Mouse (Mus musculus) adrenal gland, adult (tissue): ENCODE data around the gene Asap2.

Experiments used
- DNase-seq, 2 experiments: peaks; one replicate each; pipeline ENCODE4 v3.0.0; 2022 to 2023; ENCODE audit warnings: low spot score in 1 of 2; ENCODE audit not compliant: inconsistent age in 2 of 2

Gene Asap2

DNA sequence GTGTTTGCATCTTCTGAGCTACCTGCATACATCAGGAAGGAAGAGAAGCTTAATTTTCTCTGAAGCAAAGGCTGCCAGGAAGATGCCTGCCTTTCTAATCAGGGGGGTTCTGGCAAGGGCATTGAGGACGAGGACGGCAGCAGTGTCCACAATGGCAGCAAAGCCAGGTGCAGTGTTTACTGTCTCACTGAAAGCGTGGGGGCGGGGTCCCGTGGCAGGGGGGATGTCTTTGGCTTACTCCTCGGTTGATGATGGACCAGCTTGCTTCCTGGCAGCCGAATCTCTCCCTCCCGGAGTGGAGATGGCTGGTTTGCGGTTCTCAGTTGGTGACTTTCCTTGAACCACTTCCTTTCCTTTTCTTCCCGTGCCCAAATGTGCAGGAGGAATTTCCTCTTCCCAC is 142.3 kb downstream of the Asap2 start:
- peak in 1 of 2 experiments; percentile 36 for DNase-seq

DNA sequence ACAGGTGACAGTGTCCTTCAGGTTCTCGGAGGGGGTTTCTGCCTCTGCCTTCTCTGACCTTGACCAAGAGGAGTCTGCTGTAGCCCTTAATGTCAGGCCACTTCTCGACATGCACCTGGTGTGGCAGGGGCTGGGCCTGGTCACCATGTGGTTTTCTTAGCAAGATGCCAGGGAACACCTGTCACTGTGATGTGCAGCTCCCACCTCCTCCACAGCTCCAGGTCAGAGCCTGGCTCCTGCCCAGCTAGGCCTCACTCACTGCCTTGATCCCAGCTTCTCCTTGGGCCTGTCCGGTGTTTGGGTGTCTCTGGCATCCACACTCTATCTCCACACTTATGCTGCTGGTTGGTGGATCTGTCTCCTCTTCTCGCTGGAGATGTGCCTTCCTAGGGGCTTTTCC is 142.8 kb downstream of the Asap2 start:
- DNase-seq, result no peak

DNA sequence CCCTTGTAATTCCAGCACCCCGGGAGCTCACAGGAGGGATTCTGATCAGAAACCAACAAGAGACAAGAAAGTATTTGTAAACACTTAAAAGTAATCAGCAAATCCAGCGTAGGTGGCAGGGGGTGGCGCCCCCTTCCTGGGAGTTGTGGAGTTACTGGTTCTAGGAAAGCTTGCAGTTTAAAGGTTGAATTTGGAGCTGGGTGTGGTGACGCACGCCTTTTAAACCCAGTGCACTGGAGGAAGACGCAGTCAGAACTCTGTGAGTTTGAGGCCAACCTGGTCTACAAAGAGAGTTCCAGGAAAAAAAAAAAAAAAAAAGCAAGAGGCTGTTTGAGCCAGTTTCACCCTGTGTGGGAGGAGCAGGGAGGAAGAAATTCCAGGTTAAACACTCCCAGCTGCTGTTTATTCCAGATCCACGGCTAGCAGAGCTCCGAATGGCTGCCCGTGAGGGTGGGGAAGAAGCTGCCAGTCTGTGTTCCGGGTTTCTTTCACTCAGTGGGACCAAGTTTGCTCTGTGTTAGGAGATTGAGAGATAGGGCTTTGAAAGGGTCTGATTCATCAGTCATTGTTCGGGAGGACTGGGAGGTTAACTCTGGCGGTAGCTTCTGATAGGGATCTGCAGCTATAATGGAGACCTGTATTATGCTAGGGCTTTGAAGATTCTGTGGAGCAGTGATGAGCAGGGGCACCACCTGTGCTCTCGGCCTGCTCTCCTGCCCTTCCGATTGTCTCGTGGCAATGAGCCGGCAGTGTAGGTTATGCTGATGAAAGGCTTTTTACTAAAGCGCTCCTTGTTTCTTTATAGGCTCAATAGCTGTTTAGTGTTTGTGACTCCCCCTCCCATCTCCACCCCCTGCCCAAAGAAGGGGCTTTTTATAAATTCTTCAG is 144.0 kb downstream of the Asap2 start:
- peak in 1 of 2 experiments; percentile 58 for DNase-seq

DNA sequence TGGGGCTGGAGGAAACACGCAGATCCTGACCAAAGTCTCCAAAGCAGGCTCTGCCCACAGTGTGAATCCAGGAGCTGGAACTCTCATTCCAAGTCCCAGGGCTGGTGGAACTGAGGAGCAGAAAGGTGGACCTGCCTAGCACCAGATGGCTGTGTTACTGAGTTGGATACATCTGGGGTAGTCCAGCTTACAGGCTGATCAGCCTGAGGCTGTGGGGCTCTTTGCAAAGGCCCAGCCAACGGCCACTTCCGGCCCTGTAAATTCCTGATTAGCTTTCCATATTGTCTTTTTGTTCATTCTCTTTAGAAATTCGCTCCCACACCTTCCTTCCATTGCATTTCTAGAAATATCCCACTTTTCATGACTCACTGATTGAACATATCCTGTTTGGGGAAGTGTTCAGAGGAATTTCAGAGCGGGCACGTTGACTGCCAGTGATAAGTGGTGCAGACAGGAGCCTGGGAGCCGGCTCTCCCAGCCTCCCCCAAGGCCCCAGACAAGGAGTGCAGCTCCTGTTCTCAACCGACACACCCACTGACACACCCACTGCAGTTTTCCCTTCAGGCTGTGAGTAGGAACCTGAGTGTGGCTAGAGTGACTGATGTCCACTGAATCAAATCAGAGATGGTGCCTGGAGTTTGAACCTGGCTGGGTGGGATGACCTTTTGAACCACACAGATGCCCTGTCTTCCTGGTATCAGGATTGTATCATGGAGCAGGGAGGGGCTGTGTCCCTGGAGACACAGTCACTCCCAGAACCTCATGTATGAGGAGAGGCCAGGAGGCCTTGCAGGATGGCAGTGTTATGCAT is 145.6 kb downstream of the Asap2 start:
- DNase-seq, result no peak

DNA sequence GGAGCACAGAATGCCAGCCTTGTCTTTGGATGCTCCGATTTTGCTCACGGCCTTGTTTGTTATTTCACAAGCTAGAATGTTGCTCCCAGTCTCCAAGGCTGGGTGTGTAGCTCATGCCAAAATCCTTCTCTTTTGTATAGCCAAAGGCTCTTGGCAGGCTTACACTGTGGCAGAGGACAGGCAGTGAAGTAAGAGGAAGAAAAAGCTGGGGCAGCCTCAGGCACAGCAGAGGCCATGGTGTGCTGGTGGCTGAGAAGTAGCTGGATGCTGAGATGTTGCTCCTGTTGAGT is 146.1 kb downstream of the Asap2 start:
- DNase-seq, result peak in 1 of 2 experiments; percentile 88

DNA sequence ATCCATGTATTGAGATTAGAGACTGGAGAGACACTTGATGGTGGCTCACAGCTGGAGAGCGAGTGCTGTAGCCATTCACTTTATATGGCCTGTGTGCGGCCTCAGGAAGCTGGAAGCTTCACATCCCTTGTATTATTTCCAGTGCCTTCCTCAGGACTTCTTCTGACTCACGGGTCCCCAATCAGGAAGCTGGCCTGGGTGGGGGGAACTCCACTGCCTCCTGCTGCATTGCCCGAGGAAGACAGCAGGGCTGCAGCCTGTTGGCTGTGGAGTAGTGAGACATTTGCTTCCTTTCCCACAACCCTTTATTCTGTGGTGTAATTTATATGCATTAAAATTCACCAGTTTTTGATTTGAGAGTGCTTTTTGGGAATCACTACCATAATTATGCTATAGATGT is 149.3 kb downstream of the Asap2 start:
- peak in 1 of 2 experiments; percentile 51 for DNase-seq

DNA sequence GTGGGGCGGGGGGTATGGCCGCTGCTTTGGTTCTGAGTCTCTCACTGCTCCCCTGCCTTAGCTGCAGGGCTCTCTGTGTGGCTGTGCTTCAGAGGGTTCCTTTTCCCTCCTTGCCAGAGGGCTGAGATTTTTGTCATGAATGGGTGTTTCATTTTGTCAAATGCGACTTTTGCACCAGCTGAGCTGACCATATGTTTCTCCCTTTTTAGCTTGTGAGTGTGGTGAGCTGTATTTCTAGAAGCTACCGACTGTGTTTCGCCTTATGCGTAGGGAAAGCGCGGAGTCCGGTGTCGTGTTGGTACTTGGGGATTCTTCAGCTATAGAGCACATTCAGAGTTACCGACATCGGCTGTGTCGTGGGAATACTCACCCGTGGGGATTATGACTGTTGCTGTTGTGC is 149.9 kb downstream of the Asap2 start:
- no peak for DNase-seq

DNA sequence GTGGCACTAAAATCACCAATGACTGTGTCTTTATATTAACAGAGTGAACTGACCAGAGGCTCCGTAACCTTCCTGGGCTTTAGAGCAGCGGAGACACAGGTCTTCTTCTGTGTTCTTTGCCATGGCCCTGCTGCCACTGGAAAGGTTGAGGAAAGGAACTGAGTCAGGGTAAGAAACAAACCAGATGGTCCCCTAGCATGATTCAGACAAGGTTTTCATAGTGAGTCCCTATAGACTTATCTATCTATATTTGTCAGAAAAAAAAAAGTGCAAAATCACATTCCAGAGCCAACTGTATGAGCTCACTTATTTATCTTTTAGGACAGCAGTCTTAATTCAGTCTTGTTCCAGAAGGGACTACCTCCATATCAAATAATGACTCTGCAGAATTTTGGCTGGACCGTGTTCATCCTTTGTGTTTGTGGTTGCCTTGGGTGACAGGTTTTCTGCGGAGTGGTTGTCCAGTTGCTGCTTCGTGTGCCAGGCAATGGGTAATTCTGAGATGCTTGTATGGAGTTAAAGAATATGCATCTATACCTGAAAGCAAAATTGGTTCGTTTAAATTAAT is 150.6 kb downstream of the Asap2 start:
- no peak for DNase-seq

DNA sequence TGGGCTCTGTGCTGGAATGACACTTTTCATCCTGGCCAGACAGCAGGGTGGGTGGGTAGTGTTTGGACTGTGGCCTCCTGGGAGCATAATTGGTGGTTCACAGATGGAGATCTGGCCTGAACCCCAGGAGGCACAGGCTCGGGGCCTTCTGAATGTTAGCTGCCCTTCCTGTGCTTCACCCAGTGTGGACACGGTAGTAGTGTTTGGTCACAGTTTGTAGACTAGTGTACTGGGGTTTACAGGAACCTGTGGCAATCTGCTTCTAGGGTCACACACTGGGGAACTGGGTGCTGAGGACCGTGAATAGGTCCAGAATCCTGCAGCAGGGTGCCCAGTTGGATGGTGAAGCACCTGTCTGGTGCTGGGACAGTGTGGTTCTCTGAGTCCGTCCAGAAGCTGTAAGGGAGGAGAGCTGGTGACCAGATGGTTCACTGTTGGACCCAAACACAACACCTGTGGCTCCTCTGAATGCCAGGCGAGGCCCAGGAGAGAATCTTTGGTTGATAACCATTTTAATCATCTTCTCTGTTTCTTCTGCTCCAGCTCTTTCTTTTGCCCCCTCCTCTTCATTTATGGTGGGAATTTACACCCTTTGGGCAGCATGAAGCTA is 151.5 kb downstream of the Asap2 start:
- no peak for DNase-seq

DNA sequence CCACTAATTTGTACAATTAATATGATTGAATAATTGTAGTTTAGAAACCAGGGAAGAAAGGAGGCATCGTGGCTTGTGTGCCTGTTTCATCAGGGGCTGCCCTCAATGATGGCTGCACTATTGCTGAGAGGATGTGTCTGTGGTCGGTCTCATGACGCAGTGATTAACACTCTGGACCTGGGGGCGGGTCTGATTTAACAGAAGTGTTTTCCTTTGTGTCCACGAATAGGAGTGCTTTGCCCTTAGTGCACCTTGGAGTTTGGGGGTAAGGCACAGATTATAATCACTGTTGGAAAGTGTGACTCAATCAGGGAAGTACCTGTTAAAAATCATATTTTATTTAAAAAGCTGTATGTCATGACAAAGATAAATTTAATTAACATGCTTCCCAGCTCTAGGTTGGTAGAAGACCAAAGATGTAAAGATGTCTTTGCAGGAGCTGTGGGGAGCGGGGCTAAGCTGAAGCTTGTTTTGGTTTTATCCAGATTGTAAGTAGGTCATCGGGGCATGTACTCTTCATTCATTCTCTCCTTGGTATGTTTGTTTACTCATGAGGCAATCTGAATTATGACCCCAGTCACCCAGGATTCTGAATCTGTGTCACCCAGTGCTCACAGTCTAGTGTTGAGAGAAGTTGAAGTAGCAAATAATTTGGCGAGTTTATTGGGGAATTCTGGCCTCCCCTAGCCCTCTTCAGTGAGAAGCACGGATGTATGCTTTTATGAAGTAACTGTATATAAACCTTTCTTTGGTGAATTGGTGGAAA is 152.4 kb downstream of the Asap2 start:
- peak in 1 of 2 experiments; percentile 53 for DNase-seq

DNA sequence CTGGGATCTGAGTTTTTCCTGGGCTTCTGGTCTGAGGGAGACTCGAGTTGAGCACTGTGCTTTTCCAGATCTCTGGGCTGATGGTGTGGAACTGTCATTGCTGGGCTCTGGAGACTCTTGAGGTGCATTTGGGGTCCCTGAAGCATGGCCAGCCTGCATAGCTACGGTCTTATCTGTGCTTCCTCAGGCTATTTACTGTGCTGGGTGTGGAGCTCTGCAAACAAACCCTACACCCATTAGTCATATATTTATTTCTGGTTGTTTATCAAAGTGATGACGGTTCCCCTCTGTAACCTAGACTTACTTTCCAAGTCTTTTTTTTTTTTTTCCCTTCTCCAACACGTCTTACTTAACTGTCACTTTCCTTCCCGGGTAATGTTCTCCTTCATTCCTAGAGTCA is 154.3 kb downstream of the Asap2 start:
- DNase-seq, result no peak

DNA sequence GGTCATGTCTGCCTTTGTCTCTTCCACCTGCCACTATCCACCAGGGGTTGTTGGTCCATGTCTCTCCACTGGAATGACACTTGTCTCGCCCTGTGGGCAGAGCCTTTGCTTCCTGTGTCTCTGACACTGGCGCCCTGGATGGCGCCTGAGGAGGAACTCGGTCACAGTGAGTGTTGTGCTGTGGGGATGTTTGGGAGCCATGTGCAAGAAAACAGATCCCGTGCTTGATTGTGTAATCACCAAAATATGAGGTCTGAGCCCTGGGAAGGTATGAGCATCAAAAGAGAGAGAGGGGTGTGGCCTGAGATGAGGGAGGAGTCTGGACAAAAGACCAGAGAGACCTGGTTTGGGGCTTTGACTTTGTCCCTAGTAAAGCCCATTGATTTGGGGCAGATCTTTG is 154.8 kb downstream of the Asap2 start:
- DNase-seq, result no peak

DNA sequence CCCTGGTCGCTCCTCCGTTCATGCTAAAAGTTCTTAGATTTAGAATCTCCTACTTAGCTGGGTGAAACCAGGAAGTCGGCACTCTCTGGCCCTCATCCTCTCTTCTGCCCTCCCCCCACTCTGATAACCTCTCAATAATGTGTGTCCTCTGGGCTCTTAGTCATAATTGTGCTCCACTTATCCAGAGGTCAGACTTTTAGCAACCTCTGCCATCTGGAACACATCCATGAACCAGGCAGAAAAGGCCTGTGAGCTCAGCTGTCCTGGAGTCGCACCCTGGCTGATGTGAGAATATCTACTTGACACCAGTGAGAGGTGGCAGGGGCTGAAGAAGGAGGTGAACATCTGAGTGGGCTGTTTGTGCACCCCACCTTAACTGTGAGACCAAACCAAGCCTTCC is 156.6 kb downstream of the Asap2 start:
- DNase-seq, result peak in 1 of 2 experiments; percentile 71

DNA sequence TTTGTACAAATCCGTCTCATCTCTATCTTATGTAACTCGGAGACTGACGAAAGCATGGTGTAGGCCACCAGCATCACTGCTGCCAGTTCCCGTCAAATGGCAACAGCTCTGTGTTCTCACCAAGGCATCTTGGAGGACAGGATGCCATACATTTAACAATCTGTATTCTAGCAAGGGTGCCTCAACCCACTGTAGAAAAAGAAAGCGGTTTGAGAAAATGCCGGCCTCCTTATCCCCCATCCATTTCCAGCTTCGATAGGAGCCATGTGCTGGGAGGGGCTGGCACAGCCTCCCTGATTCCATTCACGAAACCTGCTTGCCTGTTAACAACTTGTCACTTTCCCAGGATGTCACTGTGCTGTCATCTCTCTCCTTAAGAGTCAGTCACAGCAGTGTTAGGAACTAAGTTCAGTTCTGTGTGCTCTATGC is 163.0 kb downstream of the Asap2 start:
- no peak for DNase-seq

DNA sequence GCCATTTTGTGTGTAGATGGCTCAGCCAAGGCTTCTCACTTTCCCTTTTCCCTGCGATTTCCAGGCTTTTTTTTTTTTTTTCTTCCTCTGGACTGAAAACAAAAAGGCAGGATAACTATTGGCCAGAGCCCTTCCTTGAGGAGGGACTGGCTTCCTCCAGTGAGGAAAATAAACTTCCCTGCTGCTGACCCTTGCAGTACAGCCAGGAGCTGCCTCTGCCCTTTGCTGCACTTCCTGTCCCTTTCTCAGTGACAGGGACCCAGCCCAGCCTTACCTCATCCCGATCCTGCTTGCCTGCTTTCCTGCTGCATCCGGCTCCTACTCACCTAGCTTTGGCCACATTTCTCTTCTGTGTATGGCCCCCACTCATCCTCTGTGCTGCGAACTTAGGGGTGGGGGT is 164.8 kb downstream of the Asap2 start:
- DNase-seq, result peak; percentile 47 to 65

DNA sequence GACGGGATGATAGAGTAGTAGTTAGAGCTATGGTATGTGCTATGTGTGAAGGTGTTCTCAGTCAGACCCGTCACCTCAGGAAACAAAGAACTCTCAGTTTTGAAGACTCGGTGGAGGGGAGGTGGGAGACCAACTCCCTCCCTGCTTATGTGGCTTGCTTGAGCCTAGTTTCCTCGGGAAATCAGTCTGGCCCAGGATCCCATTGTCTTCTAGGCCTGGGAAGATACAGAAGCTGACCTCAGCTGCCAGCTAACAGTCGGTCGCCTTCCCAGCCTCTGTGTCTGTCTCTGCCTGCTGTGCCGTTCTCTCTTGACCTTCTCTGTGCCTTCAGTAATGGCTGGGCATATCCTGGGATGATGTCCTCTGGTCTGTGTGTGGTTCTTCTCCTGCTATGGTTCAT is 169.0 kb downstream of the Asap2 start:
- DNase-seq, result peak in 1 of 2 experiments; percentile 38

DNA sequence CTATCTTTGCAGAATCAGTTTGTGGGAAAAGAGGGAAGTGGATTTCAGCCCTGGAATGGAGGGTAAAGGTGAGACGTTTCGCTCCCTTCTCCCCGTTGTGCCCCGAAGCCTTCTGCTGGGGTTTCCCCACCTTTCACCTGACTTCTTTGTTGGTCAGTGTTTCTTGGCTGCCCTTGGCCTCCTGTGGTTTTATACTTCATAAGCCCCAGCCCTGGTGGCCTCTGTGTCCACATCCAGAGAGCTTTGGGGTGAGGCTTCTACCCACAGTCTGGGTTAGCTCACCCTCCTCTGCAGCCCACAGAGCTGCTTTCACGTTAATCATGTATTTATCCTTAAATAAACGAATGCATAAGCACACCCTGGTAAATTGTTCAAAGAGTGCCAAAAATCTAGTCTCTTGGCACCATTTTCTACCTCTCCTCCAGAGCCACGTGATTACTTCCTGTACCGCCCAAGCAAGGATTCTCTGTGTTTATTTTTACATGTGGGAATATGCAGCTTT is 170.1 kb downstream of the Asap2 start:
- peak in 1 of 2 experiments; percentile 44 for DNase-seq

DNA sequence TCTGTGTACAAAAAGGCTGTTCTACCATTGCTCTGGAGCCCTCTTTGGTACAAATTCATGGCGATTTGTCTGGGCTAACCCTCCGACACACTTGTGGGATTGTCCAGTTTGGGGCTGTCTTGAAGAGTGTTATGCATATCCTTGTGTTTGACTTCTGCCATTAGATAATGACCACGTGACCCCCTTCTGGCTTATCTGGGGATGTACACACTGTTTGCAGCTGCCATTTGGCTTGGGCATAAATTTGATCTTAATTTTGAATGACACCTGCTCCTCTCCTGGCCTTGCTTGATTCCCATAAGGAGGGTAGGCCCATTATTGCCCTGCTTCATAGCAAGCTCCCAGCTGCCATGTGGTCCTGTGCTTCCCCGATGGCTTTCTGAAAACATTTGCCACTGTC is 171.6 kb downstream of the Asap2 start:
- DNase-seq, result no peak

DNA sequence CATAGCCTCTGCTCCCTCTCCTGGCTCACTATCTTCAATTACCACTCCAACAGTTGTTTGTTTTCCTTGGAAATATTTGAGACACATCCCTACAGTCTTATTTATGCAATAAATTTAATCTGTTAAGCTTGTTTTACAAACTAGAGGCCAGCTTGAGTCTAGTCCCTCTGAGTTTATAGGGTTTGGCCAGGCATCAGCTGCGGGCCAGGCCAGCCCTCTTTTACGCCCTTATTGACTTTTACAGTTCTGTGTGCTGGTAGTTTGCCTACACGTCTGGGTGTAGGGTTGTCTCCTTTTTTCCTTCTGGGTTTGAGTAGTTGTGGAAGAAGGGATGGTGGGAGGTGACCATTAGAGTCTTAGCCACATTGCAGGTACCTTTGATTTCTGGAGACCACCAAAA is 173.4 kb downstream of the Asap2 start:
- no peak for DNase-seq

DNA sequence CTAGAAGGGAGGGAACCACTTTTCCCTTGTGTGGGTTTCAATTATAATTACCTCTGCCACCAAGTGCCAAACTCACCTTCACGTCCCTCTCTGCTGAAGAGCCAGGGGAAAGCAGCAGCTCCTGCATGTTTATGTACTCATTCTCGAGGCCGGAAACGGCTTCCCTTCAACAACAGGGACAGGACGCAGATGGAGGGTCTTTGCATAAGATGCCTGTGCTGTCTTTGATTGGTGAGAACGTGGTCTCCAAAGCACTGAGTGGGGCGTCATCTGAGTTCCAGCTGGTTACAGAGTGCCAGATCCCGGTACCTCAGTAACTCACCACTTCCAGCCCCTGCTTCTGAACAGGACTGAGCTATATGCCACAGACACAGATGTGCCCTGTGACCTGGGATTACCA is 174.0 kb downstream of the Asap2 start:
- DNase-seq, result no peak

DNA sequence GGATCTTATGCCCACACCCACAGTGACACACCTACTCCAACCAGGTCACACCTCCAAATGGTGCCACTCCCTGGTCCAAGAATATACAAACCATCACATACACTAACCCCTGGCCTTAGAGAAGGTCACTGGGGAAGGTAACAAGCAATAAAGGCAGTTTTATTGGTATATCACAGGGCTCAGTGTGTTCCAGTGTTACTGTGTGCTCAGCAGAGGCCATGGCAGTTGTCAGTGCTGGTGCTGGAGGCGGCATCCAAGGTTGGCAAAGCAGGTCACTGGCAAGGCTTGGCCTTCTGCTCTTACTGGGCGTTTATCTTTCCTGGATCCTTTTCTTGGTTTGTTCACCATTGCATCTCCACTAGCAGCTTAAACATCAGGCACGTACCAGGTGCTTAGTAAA is 174.9 kb downstream of the Asap2 start:
- peak in 1 of 2 experiments; percentile 52 for DNase-seq
